Mouse (Mus musculus) thymus, postnatal 4 days (tissue): ENCODE results near the gene Slc34a3.

ENCODE experiments used
- DNase-seq: peaks from one replicate; pipeline ENCODE4 v3.0.0; 2021

The Slc34a3 gene

DNA sequence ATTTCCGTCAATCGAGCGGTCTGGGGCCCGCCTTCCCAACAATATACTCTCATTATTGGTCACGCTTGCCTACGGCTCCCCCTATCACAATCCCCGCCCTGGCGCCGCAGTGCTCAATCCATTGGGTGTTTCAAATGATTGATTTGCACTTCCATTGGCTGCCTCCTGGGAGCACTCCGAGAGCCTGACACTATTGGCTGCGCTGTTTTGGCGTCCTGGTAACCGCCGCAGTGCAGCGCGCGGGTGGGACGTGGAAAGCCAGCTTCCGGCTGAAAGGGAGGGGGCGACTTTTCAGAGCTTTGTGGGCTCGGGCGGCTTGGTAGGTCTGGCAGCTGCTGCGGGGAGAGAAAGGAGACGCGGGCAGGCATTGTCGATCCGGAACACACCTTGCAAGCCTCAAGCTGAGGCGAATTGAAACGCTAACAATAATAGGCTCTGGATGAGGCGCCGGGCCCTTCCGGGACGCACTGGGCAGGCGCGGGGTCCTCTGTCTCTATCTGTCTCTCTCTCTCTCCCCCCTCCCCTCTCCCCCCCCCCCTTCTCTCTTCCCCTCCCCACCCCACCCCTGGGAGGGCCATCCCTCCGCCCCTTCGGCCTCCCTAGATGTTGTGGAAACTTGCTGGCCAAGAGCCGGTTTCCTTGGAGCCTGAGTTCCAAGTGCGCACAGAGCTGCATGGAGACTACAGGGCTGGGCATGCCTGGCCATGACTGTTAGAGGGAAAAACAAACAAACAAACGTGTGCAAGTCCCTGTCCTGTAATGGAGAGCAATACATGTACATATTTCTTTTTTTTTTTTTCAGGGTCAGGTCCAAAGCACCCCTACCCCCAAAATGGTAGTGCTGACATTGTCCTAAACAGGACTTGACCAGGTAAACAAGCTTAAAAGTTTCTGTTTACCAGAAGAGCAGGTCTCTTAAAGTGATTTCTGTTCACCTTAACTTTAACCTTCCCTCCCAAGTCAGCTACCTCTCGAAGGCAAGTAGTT lies 9.1 kb downstream of the Slc34a3 start:
- peak; percentile 94 for DNase-seq

- peak; percentile 91 for DNase-seq
Observed at GRCm38 (mm10) chr2:25224492-25224765, 9.7 kb downstream of the Slc34a3 start, which contains the start of gene Tubb4b. Gene Tubb4b (minus strand): TSS chr2:25224702.

GRCm38 (mm10) chr2:25223681-25224491 lies 10.3 kb downstream of the Slc34a3 start:
- peak; percentile 84 for DNase-seq

DNA sequence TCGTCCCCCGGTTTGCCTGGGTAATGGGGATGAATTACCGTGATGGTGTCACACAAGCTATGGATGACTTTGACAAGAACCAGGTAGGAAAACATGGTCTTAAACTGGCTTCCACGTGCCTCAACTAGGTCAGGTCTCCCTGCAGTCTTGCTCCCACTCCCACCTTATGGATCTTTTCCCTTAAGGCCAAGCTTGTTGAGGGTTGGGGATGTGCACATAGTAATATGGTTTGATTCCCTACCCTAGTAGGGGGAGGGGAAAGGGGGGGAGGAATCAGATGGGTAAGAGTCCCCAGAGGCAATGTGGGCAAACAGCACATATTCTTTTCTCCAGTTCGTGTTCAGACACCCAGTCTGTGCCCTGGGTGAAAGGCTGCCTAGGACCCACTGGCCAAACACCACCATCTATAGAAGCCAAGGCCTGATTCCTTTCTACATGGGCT lies 12.8 kb downstream of the Slc34a3 start:
- no peak for DNase-seq

- DNase-seq, result no peak
Observed at GRCm38 (mm10) chr2:25218445-25218844, 15.7 kb downstream of the Slc34a3 start, which contains the start of gene Fam166a. Gene Fam166a (plus strand): TSS chr2:25218745.

- no peak for DNase-seq
Observed at GRCm38 (mm10) chr2:25217666-25218065, 16.5 kb downstream of the Slc34a3 start.

GRCm38 (mm10) chr2:25214444-25214843 lies 19.7 kb downstream of the Slc34a3 start, which contains the start of gene Stpg3:
Gene Stpg3 (minus strand): TSS chr2:25214637.
- no peak for DNase-seq

DNA sequence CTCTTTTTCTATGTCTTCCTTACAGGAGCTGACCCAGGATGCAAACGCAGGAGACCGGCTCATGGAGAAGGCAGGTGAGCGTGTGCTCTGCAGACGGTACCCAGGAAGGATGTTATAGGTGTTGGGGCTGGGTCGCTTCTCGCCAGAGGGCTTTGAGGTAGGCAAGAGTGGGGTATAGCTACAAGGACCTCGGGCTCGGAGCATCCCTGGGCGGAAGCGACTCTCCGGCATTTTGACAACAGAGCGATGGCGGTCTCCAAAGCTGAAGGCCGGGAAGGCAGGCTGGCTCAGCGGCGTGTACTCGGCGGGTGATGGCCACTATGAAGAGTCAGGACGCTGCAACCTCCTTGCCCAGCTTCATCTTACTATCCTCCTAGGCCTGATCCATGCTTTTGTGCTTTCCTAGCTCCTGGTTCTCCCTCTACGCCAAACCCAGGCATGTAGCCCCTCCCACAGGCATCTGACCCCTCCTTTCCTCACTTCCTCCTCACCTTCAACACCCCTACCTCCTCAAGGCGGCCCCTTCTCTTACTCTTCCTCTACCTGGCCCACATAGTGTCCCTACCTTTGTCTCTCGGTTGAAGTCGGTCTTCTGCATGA lies 20.8 kb downstream of the Slc34a3 start:
- DNase-seq, result no peak

DNA sequence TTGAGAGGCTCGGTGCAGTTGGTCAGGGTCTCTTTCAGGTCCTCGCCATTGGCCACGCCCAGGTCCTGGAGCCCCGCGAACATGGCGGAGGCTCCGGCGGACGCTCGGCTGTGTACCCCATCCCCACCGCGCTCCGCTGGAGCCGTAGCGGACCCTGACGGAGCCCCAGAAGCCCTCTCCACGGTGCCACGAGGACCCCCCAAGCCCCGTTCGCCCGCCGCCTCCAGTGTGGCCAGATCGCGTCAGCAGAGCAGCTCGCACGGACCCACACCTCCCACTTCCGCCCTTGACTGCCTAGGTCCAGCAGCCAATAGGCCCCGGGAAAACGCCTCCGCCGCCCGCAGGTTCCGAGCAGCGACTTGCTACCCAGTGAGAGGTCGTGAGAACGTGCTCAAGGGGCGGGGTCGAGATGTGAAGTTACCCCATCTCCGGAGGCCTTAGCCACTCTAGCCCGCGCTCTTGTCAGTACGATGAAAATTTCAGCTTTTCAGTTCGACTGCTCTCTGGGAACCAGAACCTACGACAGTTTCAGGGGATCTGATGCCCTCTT lies 23.0 kb downstream of the Slc34a3 start, which contains the start of gene Nelfb:
Nelfb (minus strand) TSS at position 369 of the 550 bp plus-strand sequence.
- DNase-seq, result peak; percentile 91

- no peak for DNase-seq
Observed at GRCm38 (mm10) chr2:25210686-25211085, 23.5 kb downstream of the Slc34a3 start.

DNA sequence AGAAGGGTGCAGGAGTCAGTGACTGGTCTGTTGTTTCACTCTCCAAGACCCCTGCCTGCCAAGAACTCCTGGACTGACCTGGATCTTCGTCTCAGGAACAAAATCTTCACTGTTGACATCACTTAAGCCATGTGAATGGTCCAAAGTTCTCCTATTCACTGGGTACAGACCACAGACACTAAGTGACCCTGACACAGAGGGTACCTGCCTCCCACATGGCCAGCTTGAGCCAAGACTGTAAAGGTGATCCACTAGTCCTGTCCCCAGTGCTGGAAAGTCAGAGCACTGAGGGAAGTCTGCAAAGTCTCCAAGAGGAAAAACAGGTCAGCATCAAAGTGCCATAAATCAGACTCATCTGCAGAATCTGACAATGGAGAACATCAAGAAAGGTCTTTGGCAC lies 26.6 kb downstream of the Slc34a3 start:
- no peak for DNase-seq

- no peak for DNase-seq
Observed at GRCm38 (mm10) chr2:25203631-25204214, 30.4 kb downstream of the Slc34a3 start.

DNA sequence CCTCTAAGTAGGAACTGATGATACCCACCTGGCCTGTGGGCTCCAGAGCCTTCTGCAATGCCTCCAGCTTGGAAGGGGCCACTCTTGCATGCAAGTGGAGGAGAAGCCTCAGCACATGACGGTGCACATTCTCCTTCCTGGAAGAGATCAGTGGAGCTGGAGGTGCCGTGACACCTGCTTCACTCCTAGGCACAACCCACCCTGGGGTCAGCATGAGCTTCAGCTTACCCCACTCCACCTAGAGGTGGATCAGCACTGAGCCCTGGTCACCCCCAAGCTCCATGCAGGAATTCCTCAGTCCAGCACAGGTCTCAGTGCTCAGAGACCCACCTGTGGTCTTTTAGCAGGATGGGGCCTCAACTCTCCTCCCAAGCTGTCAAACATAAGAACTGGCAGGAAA lies 33.5 kb downstream of the Slc34a3 start:
- DNase-seq, result no peak

DNA sequence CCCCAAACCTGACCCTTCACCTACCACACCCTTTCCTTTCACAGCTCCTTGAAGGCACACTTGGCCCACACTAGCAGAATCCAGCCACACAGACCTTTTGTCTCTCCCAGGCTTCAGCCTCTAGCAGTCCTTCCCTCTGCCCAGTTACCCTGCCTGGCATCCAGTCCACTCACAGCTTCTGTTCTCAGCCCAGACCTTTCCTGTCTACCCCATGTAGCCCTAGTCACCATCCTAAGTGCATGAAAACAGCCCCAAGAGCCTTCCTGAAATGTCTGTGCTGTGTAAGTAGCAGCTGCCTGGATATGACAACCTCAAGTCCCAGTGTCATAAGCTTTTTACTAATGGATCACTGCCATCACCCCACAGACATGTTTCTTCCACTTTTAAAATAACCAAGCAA lies 36.2 kb downstream of the Slc34a3 start:
- no peak for DNase-seq

- DNase-seq, result no peak
Observed at GRCm38 (mm10) chr2:25197191-25197590, 37.0 kb downstream of the Slc34a3 start.

- peak; percentile 75 for DNase-seq
Observed at GRCm38 (mm10) chr2:25196172-25196954, 37.8 kb downstream of the Slc34a3 start, which contains the start of gene Tor4a. Gene Tor4a (minus strand): TSS chr2:25196886.

GRCm38 (mm10) chr2:25195211-25196156 lies 38.7 kb downstream of the Slc34a3 start:
- peak; percentile 79 for DNase-seq

DNA sequence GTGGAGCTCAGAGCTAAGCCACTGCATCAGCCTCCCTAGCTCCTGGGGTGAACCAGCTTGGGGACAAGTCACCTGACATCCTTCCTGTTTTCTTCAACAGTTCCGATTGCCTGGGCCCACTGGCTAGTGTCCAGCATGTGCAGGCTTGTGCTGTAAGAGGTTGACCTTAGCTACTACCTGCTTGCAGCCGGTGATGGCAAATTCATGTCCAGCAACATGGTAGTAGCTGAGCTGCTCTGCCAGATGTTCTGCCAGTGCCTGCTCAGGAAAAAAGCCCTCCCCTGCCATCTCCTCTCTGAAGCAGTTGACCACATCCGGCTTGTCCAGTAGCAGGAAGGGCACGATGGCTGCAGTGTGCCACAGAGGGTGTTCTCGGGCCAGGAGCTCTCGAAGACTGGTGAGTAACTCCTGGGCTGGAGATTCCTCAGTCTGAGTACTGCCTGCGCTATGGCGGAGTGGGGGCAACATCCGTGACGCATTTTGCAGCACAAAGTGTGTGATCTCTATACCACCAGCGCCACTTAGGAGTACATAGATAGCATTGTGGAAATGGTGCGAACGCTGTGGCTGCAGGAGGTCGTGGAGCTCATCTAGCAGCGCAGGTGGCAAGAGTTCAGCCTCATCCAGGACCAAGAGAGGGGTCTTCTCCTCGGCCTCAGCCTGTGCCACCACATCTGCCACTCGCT lies 39.5 kb downstream of the Slc34a3 start:
- peak; percentile 57 for DNase-seq

- no peak for DNase-seq
Observed at GRCm38 (mm10) chr2:25194006-25194405, 40.2 kb downstream of the Slc34a3 start.
